Mouse (Mus musculus): Measurements from ENCODE around the gene Rnft2. TPM values are rescaled to one million over a fixed set of nuclear protein-coding genes. Genes with fewer than 3 reads are reported as not detected.

Rnft2 gene
- polyA plus RNA-seq, 1 experiment from 2014 or later: 12.7 TPM

DNA sequence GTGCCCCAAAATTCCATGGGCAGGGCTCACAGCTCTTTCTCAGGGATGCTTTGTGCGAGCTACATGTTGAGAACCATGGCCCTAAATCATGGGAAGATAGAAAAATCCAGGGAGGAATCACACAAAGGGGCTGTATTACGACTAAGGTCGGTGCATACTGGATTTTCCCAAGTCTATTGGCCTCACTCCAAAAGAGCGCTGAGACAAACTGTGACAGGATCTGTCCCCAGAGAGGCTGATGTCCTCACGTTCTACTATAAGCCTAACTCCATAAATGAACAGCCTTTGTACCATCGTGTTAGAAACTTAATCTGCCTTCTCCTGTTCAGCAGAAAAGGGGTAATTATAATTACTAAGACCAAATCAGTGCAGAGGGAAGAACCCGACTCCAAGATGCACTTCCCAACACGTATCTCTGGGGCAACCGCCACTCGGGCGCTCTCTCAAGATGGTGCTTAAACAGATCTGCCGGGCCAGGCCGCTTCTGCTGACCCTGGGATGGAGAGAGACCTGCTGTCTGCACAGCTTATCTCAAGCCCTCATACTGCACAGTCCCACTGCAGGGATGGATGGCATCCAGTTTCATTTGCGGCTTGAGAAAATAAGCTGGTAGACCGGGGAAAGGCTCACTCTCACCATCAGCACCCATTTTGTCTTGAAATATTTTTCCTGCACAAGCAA, 98.8 kb downstream of the Rnft2 start:
- Histone ChIP-seq H3K36me3 (peaks cover 13% of the 10 kb centered on the region), H3K4me2 (peak overlapping the region; percentile 15; the same call in 1 of the 2 replicates), H3K4me1 (peaks cover 50% of the 10 kb centered on the region), H3K9me3 (replicated peaks) (no peaks in the 10 kb centered on the region), H3K9ac (replicated peaks) (no peak overlapping the region), H3K27ac (replicated peaks) (peak overlapping the region; percentile 45; the same call in 1 of the 2 replicates), H3K27me3 (replicated peaks) (no peaks in the 10 kb centered on the region), H3K4me3 (replicated peaks) (no peak overlapping the region)
- WGBS: 44% methylated on average over 15 of the region's 15 CpGs
- ATAC-seq (ENCODE audit: low FRiP score): no peak

- Histone ChIP-seq H3K27me3 (replicated peaks) (no peaks in the 10 kb centered on the region), H3K9me3 (replicated peaks) (no peaks in the 10 kb centered on the region), H3K27ac (replicated peaks) (peak overlapping the region; percentile 45; the same call in 1 of the 2 replicates), H3K4me1 (peaks cover 50% of the 10 kb centered on the region), H3K4me3 (replicated peaks) (no peak overlapping the region), H3K36me3 (peaks cover 18% of the 10 kb centered on the region), H3K4me2 (0 out of 2 replicates have a peak overlapping the region, but pooled peaks have one; percentile 15), H3K9ac (replicated peaks) (no peak overlapping the region)
- no peak for ATAC-seq (ENCODE audit: low FRiP score)
- WGBS: 64% methylated on average over 3 of the region's 3 CpGs
These were observed 99.5 kb downstream of the Rnft2 start for GRCm38 (mm10) chr5:118145458-118145857.

DNA sequence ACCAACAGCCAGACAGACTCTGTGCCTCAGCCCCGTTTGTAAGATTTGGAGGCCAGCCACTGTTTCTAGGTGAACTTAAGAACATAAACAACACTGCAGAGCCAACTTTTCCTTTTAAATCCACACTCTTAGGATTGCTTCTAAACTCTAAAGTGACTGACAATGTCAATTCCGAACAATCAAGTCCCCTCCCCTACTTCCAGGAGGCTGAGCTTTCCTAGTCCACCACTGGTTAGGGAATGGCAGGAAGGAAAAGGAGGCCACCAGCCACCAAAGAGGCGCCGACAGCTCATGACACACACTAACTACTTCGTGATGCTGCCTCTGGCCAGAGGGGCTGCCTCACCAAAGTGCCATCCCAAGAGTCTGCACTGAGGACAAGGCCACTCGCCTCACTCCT, 100.1 kb downstream of the Rnft2 start:
- Histone ChIP-seq H3K9me3 (replicated peaks) (no peaks in the 10 kb centered on the region), H3K4me3 (replicated peaks) (no peak overlapping the region), H3K36me3 (peaks cover 18% of the 10 kb centered on the region), H3K9ac (replicated peaks) (no peak overlapping the region), H3K4me2 (no peak overlapping the region), H3K27me3 (replicated peaks) (no peaks in the 10 kb centered on the region), H3K27ac (replicated peaks) (no peak overlapping the region), H3K4me1 (peaks cover 48% of the 10 kb centered on the region)
- ATAC-seq (ENCODE audit: low FRiP score): no peak
- WGBS: 85% methylated on average over 6 of the region's 6 CpGs

DNA sequence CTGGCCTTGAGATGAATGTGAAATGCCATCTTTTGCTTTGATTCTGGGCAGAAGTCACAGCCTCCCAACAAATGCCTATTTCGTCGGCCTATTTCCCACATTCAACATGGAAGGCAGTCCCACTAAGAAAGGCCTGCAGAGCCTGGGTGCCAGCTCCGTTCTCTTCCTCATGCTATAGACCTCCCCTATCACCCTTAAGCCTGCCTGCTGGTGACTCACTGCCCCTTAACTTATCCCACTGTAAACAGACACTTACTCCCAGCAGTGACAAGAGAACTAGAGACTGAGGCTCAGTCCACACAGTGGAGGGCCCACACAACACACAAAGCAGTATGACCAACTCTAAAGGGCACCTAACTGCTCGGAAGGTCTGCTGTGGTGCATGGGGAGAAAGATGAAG, 100.6 kb downstream of the Rnft2 start:
- no peak overlapping the region for H3K4me2 ChIP-seq
- H3K27ac ChIP-seq (replicated peaks): no peak overlapping the region
- ATAC-seq (ENCODE audit: low FRiP score): no peak
- peaks cover 18% of the 10 kb centered on the region for H3K36me3 ChIP-seq
- H3K4me3 ChIP-seq (replicated peaks): no peak overlapping the region
- H3K27me3 ChIP-seq (replicated peaks): no peaks in the 10 kb centered on the region
- H3K9ac ChIP-seq (replicated peaks): no peak overlapping the region
- peaks cover 49% of the 10 kb centered on the region for H3K4me1 ChIP-seq
- WGBS: 91% methylated on average over 4 of the region's 4 CpGs
- no peaks in the 10 kb centered on the region for H3K9me3 ChIP-seq (replicated peaks)

DNA sequence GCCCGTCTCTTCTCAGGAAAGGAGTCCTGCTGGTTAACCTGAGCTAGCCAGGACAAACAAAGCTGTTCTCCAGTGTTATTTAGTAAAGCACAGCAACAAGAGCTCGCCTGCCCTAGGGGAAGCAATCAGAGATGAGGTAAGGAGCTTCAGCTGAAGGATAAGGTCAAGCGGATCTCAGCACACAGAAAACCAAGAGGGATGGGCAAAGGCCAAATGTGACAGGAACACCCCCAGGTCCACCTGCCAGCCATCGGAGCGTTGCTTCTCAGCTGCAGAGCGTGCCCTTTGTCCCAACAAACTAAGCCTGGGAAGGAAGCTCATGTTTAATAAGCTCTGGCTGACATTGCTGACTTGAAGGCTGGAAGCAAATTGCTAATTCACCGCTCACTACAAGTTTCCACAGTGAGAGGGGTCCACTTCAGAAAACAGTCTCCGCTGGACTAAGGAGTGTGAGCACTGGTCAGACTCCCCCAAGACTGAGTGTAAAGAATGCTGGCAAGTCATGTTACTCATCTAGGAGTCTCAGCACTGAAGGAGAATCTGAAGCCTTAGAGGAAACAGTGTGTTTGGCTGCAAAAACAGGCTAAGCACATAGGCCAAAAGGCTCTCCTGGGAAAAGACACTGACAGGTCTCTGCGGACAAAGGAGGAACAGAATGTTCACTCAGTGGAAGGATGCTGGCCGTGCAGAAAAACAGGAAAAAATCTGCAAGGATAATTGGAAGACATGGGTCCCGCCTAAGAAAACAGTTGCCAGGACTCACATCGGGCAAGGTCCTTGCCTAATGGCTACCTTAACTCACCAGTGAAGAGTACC, 101.5 kb downstream of the Rnft2 start:
- Histone ChIP-seq H3K4me3 (replicated peaks) (no peak overlapping the region), H3K9ac (replicated peaks) (no peak overlapping the region), H3K9me3 (replicated peaks) (no peaks in the 10 kb centered on the region), H3K27ac (replicated peaks) (no peak overlapping the region), H3K4me2 (no peak overlapping the region), H3K4me1 (peaks cover 49% of the 10 kb centered on the region), H3K36me3 (peaks cover 22% of the 10 kb centered on the region), H3K27me3 (replicated peaks) (no peaks in the 10 kb centered on the region)
- 82% methylated on average over 12 of the region's 12 CpGs for WGBS
- ATAC-seq (ENCODE audit: low FRiP score): no peak

- Histone ChIP-seq H3K36me3 (peaks cover 22% of the 10 kb centered on the region), H3K27ac (replicated peaks) (no peak overlapping the region)
- ATAC-seq (ENCODE audit: low FRiP score): no peak
These were observed 102.4 kb downstream of the Rnft2 start for GRCm38 (mm10) chr5:118142471-118142870.

More at GRCm38 (mm10) chr5:118142471-118142870, 102.4 kb downstream of the Rnft2 start:
- no peak overlapping the region for H3K4me3 ChIP-seq (replicated peaks)
- no peak overlapping the region for H3K9ac ChIP-seq (replicated peaks)
- no peaks in the 10 kb centered on the region for H3K27me3 ChIP-seq (replicated peaks)
- H3K4me2 ChIP-seq: no peak overlapping the region
- 87% methylated on average over 8 of the region's 8 CpGs for WGBS
- peaks cover 44% of the 10 kb centered on the region for H3K4me1 ChIP-seq
- H3K9me3 ChIP-seq (replicated peaks): no peaks in the 10 kb centered on the region

Other genes with a start within 250 kb of the Rnft2 start
- 3.5 and 3.9 TPM in 2 replicates for gene Tesc, start 217.4 kb downstream of the Rnft2 start, polyA plus RNA-seq (2015; fragmentation: Nextera tagmentation; extraction: Ambion mirVana)
- 18.0 and 19.4 TPM in 2 replicates for gene Fbxw8, start 89.7 kb downstream of the Rnft2 start, polyA plus RNA-seq (2015; fragmentation: Nextera tagmentation; extraction: Ambion mirVana)
- gene Hrk, start 80.5 kb downstream of the Rnft2 start, polyA plus RNA-seq (2015; fragmentation: Nextera tagmentation; extraction: Ambion mirVana): 3.0 and 4.0 TPM in 2 replicates
- gene 2410131K14Rik, start 111 bp upstream of the Rnft2 start, polyA plus RNA-seq (2015; fragmentation: Nextera tagmentation; extraction: Ambion mirVana): 14.7 and 16.8 TPM in 2 replicates